Mouse (Mus musculus) heart, postnatal 0 days (tissue): ENCODE results near the gene Fis1.

ENCODE experiments used
- CTCF ChIP-seq: IDR thresholded peaks from 2 replicates; pipeline ENCODE4 v1.5.1; 2016; ENCODE audit warnings: antibody characterized with exemption, control low read depth, low read depth
- EP300 ChIP-seq: IDR thresholded peaks from 2 replicates; pipeline ENCODE4 v1.6.1; 2016; ENCODE audit warnings: antibody characterized with exemption, low read depth

DNA sequence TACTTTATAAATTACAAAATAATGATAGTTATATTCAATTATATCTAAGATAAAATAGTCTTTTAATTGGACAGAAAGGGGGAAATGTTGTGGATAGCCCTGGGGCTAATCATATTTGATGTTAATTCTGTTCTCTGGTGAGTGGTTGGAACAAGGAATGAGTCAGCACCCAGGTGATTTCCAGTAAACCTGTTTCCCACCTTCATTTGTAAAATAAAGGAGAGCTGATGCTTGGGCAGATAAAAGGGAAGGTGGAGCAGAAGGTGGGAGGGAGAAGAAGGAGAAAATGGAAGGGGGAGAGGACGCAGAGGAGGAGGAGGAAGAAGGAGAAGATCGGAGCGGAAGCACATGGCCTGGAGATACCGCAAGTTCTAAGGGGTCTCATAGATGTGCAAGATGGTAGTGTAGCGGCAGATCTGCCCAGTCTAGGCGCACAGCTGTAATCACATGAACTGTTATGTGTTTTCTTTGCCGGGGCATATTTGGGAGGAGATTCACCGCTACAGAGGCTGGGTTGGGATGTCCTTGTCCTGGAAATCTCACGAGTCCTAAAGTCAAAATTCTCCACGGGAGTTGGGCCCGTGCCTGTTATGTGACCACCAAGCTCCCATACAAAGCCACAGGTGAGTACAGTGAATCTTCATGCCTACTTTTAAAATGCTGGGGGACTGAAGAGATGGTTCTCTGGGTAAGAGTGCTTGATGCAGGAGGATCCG lies 12.1 kb upstream of the Fis1 start:
- TF ChIP-seq CTCF (no peak), EP300 (no peak)
